Mouse (Mus musculus): Measurements from ENCODE around the gene Hc.

The Hc gene

GRCm38 (mm10) chr2:35061338-35061737 lies at the start of gene Hc:
TSS of gene Hc (minus strand) at chr2:35061438.
- no peak for DNase-seq (ENCODE audit: low spot score)

GRCm38 (mm10) chr2:35110521-35110920 lies 49.3 kb upstream of the Hc start:
- DNase-seq (ENCODE audit: low spot score) = no peak

- no peak for DNase-seq (ENCODE audit: low spot score)
Measured at GRCm38 (mm10) chr2:35109924-35110304, 48.7 kb upstream of the Hc start.

GRCm38 (mm10) chr2:35109141-35109923 lies 48.1 kb upstream of the Hc start, which contains the start of gene Cntrl:
TSS of gene Cntrl (plus strand) at chr2:35109492.
- DNase-seq (ENCODE audit: low spot score) = peak; percentile 89

- peak; percentile 78 for DNase-seq (ENCODE audit: low spot score)
Measured at GRCm38 (mm10) chr2:35108712-35109111, 47.5 kb upstream of the Hc start.

GRCm38 (mm10) chr2:35107984-35108635 lies 46.9 kb upstream of the Hc start:
- peak; percentile 60 for DNase-seq (ENCODE audit: low spot score)

GRCm38 (mm10) chr2:35104843-35105242 lies 43.6 kb upstream of the Hc start:
- no peak for DNase-seq (ENCODE audit: low spot score)

- no peak for DNase-seq (ENCODE audit: low spot score)
Measured at GRCm38 (mm10) chr2:35103558-35103957, 42.3 kb upstream of the Hc start.

- no peak for DNase-seq (ENCODE audit: low spot score)
Measured at GRCm38 (mm10) chr2:35102777-35103176, 41.5 kb upstream of the Hc start.

GRCm38 (mm10) chr2:35101443-35101842 lies 40.2 kb upstream of the Hc start, which contains the start of gene AI182371:
TSS of gene AI182371 (minus strand) at chr2:35101543.
- DNase-seq (ENCODE audit: low spot score) = no peak

GRCm38 (mm10) chr2:35100529-35100928 lies 39.3 kb upstream of the Hc start:
- DNase-seq (ENCODE audit: low spot score) = no peak

GRCm38 (mm10) chr2:35087418-35087817 lies 26.2 kb upstream of the Hc start:
- no peak for DNase-seq (ENCODE audit: low spot score)

GRCm38 (mm10) chr2:35079166-35079565 lies 17.9 kb upstream of the Hc start:
- DNase-seq (ENCODE audit: low spot score) = peak; percentile 71

GRCm38 (mm10) chr2:35074328-35074727 lies 13.1 kb upstream of the Hc start:
- no peak for DNase-seq (ENCODE audit: low spot score)

- no peak for DNase-seq (ENCODE audit: low spot score)
Measured at GRCm38 (mm10) chr2:35072547-35072946, 11.3 kb upstream of the Hc start.

GRCm38 (mm10) chr2:35070275-35070674 lies 9.0 kb upstream of the Hc start:
- no peak for DNase-seq (ENCODE audit: low spot score)

GRCm38 (mm10) chr2:35069124-35069523 lies 7.9 kb upstream of the Hc start:
- no peak for DNase-seq (ENCODE audit: low spot score)

- no peak for DNase-seq (ENCODE audit: low spot score)
Measured at GRCm38 (mm10) chr2:35067117-35067516, 5.9 kb upstream of the Hc start.

GRCm38 (mm10) chr2:35066525-35067082 lies 5.4 kb upstream of the Hc start:
- no peak for DNase-seq (ENCODE audit: low spot score)

- DNase-seq (ENCODE audit: low spot score) = no peak
Measured at GRCm38 (mm10) chr2:35063333-35064030, 2.2 kb upstream of the Hc start.

- no peak for DNase-seq (ENCODE audit: low spot score)
Measured at GRCm38 (mm10) chr2:35060897-35061296, 341 bp downstream of the Hc start.

- DNase-seq (ENCODE audit: low spot score) = no peak
Measured at GRCm38 (mm10) chr2:35060256-35060655, 982 bp downstream of the Hc start.

GRCm38 (mm10) chr2:35058325-35058724 lies 2.9 kb downstream of the Hc start:
- no peak for DNase-seq (ENCODE audit: low spot score)

All from adipocyte (in vitro differentiated cells).